Mouse (Mus musculus) midbrain, embryonic 12.5 days (tissue): ENCODE measurements around the gene Bbs4. TPM values are rescaled to one million over a fixed set of nuclear protein-coding genes. Genes with fewer than 3 reads are reported as not detected.

Source experiments
- ATAC-seq: fragments of 200-750 bp; cut with Nextera tagmentation; 2 replicates; pipeline ENCODE4 v1.8.0; 2017; ENCODE audit warnings: low read depth, moderate TSS enrichment, moderate library complexity; ENCODE audit not compliant: low FRiP score
- H3K27ac ChIP-seq: fragments of 300-500 bp; sonication (generic); replicated peaks from 2 replicates; pipeline ENCODE4 v1.5.1; 2016; ENCODE audit warnings: mild to moderate bottlenecking
- H3K27me3 ChIP-seq: fragments of 300-500 bp; sonication (generic); 2 replicates; pipeline ENCODE4 v1.6.1; 2016; ENCODE audit warnings: mild to moderate bottlenecking
- H3K36me3 ChIP-seq: fragments of 300-500 bp; sonication (generic); 2 replicates; pipeline ENCODE4 v1.6.1; 2016
- H3K4me1 ChIP-seq: fragments of 300-500 bp; sonication (generic); 2 replicates; pipeline ENCODE4 v1.6.1; 2016
- H3K4me2 ChIP-seq: fragments of 300-500 bp; sonication (generic); replicated peaks from 2 replicates; pipeline ENCODE4 v1.6.1; 2016; ENCODE audit warnings: mild to moderate bottlenecking, moderate library complexity
- H3K4me3 ChIP-seq: fragments of 300-500 bp; sonication (generic); 2 replicates; pipeline ENCODE4 v1.5.1; 2016; ENCODE audit warnings: mild to moderate bottlenecking
- H3K9ac ChIP-seq: fragments of 300-500 bp; sonication (generic); replicated peaks from 2 replicates; pipeline ENCODE4 v1.6.1; 2016; ENCODE audit warnings: mild to moderate bottlenecking, moderate library complexity
- H3K9me3 ChIP-seq: fragments of 300-500 bp; sonication (generic); 2 replicates; pipeline ENCODE4 v1.6.1; 2016; ENCODE audit warnings: mild to moderate bottlenecking
- WGBS: fragments of 180-500 bp; shearing (Covaris S2); methylation state at CpG from one replicate; pipeline ENCODE4 v1.1.7; 2016; 5-methylcytosine and 5-hydroxymethylcytosine counted together
- polyA plus RNA-seq: library from polyadenylated mRNA; unstranded; fragments of >200 nt; fragmentation: Nextera tagmentation; extraction: Ambion mirVana; gene quantifications from 2 replicates; pipeline ENCODE4 v1.2.1, GENCODE M21; 2016

The Bbs4 gene
- polyA plus RNA-seq, 1 experiment from 2014 or later = 25.1 TPM

- Histone ChIP-seq H3K9me3 (no peaks in the 10 kb centered on the region), H3K9ac (no peak overlapping the region), H3K4me3 (no peak overlapping the region), H3K27me3 (no peaks in the 10 kb centered on the region), H3K36me3 (peaks cover 64% of the 10 kb centered on the region), H3K4me1 (no peaks in the 10 kb centered on the region), H3K27ac (no peak overlapping the region), H3K4me2 (no peak overlapping the region)
- 82% methylated on average over 5 of the region's 5 CpGs for WGBS
- ATAC-seq = no peak
These were observed 14.9 kb downstream of the Bbs4 start for GRCm38 (mm10) chr9:59338411-59338810.

- no peaks in the 10 kb centered on the region for H3K4me1 ChIP-seq
- no peak overlapping the region for H3K27ac ChIP-seq
- H3K36me3 ChIP-seq = peaks cover 64% of the 10 kb centered on the region
- no peak overlapping the region for H3K9ac ChIP-seq
- ATAC-seq = no peak
- H3K4me3 ChIP-seq = no peak overlapping the region
- 95% methylated on average over 5 of the region's 5 CpGs for WGBS
- no peak overlapping the region for H3K4me2 ChIP-seq
- H3K27me3 ChIP-seq = no peaks in the 10 kb centered on the region
- H3K9me3 ChIP-seq = no peaks in the 10 kb centered on the region
These were observed 15.4 kb downstream of the Bbs4 start for GRCm38 (mm10) chr9:59337889-59338288.

- peaks cover 59% of the 10 kb centered on the region for H3K36me3 ChIP-seq
- no peaks in the 10 kb centered on the region for H3K9me3 ChIP-seq
- H3K27me3 ChIP-seq = no peaks in the 10 kb centered on the region
- H3K4me3 ChIP-seq = no peak overlapping the region
- no peak overlapping the region for H3K4me2 ChIP-seq
- WGBS = 94% methylated on average over 3 of the region's 3 CpGs
- H3K4me1 ChIP-seq = no peaks in the 10 kb centered on the region
- no peak overlapping the region for H3K9ac ChIP-seq
- no peak for ATAC-seq
- H3K27ac ChIP-seq = no peak overlapping the region
These were observed 16.8 kb downstream of the Bbs4 start for GRCm38 (mm10) chr9:59336539-59336938.

GRCm38 (mm10) chr9:59330055-59330454 lies 23.3 kb downstream of the Bbs4 start:
- peaks cover 67% of the 10 kb centered on the region for H3K36me3 ChIP-seq
- H3K4me1 ChIP-seq = no peaks in the 10 kb centered on the region
- WGBS = 95% methylated on average over 5 of the region's 5 CpGs

GRCm38 (mm10) chr9:59324351-59324750 lies 29.0 kb downstream of the Bbs4 start:
- Histone ChIP-seq H3K4me1 (no peaks in the 10 kb centered on the region), H3K9me3 (no peaks in the 10 kb centered on the region), H3K4me2 (no peak overlapping the region), H3K27ac (no peak overlapping the region), H3K27me3 (no peaks in the 10 kb centered on the region), H3K4me3 (no peak overlapping the region), H3K9ac (no peak overlapping the region), H3K36me3 (peaks cover 76% of the 10 kb centered on the region)
- no peak for ATAC-seq

More at GRCm38 (mm10) chr9:59330055-59330454, 23.3 kb downstream of the Bbs4 start:
- H3K27ac ChIP-seq = no peak overlapping the region
- no peaks in the 10 kb centered on the region for H3K9me3 ChIP-seq
- ATAC-seq = no peak
- H3K4me3 ChIP-seq = no peak overlapping the region
- H3K4me2 ChIP-seq = no peak overlapping the region
- H3K9ac ChIP-seq = no peak overlapping the region
- no peaks in the 10 kb centered on the region for H3K27me3 ChIP-seq

- 86% methylated on average over 3 of the region's 3 CpGs for WGBS
- Histone ChIP-seq H3K36me3 (peaks cover 62% of the 10 kb centered on the region), H3K27ac (no peak overlapping the region), H3K4me1 (no peaks in the 10 kb centered on the region), H3K9ac (no peak overlapping the region), H3K9me3 (no peaks in the 10 kb centered on the region), H3K4me3 (no peak overlapping the region), H3K4me2 (no peak overlapping the region), H3K27me3 (no peaks in the 10 kb centered on the region)
- ATAC-seq = no peak
These were observed 37.1 kb downstream of the Bbs4 start for GRCm38 (mm10) chr9:59316206-59316605.

GRCm38 (mm10) chr9:59311284-59311670 lies 42.0 kb downstream of the Bbs4 start:
- Histone ChIP-seq H3K4me1 (no peaks in the 10 kb centered on the region), H3K36me3 (peaks cover 59% of the 10 kb centered on the region), H3K9ac (no peak overlapping the region), H3K9me3 (no peaks in the 10 kb centered on the region), H3K27me3 (no peaks in the 10 kb centered on the region), H3K4me2 (no peak overlapping the region), H3K4me3 (no peak overlapping the region), H3K27ac (no peak overlapping the region)
- 81% methylated on average over 3 of the region's 3 CpGs for WGBS
- no peak for ATAC-seq

GRCm38 (mm10) chr9:59310582-59311283 lies 42.6 kb downstream of the Bbs4 start:
- H3K4me1 ChIP-seq = no peaks in the 10 kb centered on the region
- WGBS = 95% methylated on average over 8 of the region's 8 CpGs
- ATAC-seq = no peak
- peaks cover 60% of the 10 kb centered on the region for H3K36me3 ChIP-seq
- H3K9me3 ChIP-seq = no peaks in the 10 kb centered on the region
- no peak overlapping the region for H3K4me2 ChIP-seq
- H3K9ac ChIP-seq = no peak overlapping the region
- no peak overlapping the region for H3K4me3 ChIP-seq
- no peaks in the 10 kb centered on the region for H3K27me3 ChIP-seq
- no peak overlapping the region for H3K27ac ChIP-seq

GRCm38 (mm10) chr9:59307890-59308289 lies 45.4 kb downstream of the Bbs4 start:
- Histone ChIP-seq H3K4me1 (no peaks in the 10 kb centered on the region), H3K27ac (no peak overlapping the region), H3K27me3 (no peaks in the 10 kb centered on the region), H3K9me3 (no peaks in the 10 kb centered on the region), H3K9ac (no peak overlapping the region), H3K4me3 (no peak overlapping the region), H3K4me2 (no peak overlapping the region), H3K36me3 (peaks cover 54% of the 10 kb centered on the region)
- 94% methylated on average over 2 of the region's 2 CpGs for WGBS
- ATAC-seq = no peak

- Histone ChIP-seq H3K4me2 (no peak overlapping the region), H3K36me3 (peaks cover 34% of the 10 kb centered on the region), H3K9ac (no peak overlapping the region), H3K27ac (no peak overlapping the region), H3K4me1 (peaks cover 6% of the 10 kb centered on the region; the same call in 1 of the 2 replicates), H3K9me3 (no peaks in the 10 kb centered on the region), H3K4me3 (no peak overlapping the region), H3K27me3 (no peaks in the 10 kb centered on the region)
- 98% methylated on average over 2 of the region's 2 CpGs for WGBS
- no peak for ATAC-seq
These were observed 56.9 kb downstream of the Bbs4 start for GRCm38 (mm10) chr9:59296419-59296818.

- peaks cover 3% of the 10 kb centered on the region; the same call in 1 of the 2 replicates for H3K36me3 ChIP-seq
- H3K9ac ChIP-seq = peak overlapping the region; percentile 90
- peak overlapping the region; percentile 91 for H3K4me3 ChIP-seq
- peak overlapping the region; percentile 67 for H3K4me2 ChIP-seq
- H3K9me3 ChIP-seq = no peaks in the 10 kb centered on the region
- H3K27me3 ChIP-seq = no peaks in the 10 kb centered on the region
- no peak overlapping the region for H3K27ac ChIP-seq
- WGBS = 65% methylated on average over 3 of the region's 3 CpGs
- ATAC-seq = no peak
- H3K4me1 ChIP-seq = peaks cover 21% of the 10 kb centered on the region
These were observed 60.8 kb downstream of the Bbs4 start for GRCm38 (mm10) chr9:59292493-59292875.

GRCm38 (mm10) chr9:59291688-59292492 lies 61.4 kb downstream of the Bbs4 start:
- H3K4me2 ChIP-seq = peak overlapping the region; percentile 67
- H3K36me3 ChIP-seq = no peaks in the 10 kb centered on the region
- peak; percentile 84; the same call in 1 of the 2 replicates for ATAC-seq
- H3K27me3 ChIP-seq = no peaks in the 10 kb centered on the region
- H3K4me3 ChIP-seq = peak overlapping the region; percentile 91
- H3K9ac ChIP-seq = peak overlapping the region; percentile 90
- peak overlapping the region; percentile 90 for H3K27ac ChIP-seq
- no peaks in the 10 kb centered on the region for H3K9me3 ChIP-seq
- WGBS = 2% methylated on average over 50 of the region's 50 CpGs
- H3K4me1 ChIP-seq = peaks cover 21% of the 10 kb centered on the region
